Mouse (Mus musculus) spleen, adult 10 weeks (tissue): ENCODE measurements around the gene Agl. TPM values are rescaled to one million over a fixed set of nuclear protein-coding genes. Genes with fewer than 3 reads are reported as not detected.

Source experiments
- polyA plus RNA-seq: library from polyadenylated mRNA; stranded (reverse); fragments of 350-450 nt; fragmentation: Illumina TruSeq; extraction: RNeasy Lipid Tissue Mini Kit (QIAGEN cat#74804); gene quantifications from one replicate; pipeline ENCODE4 v1.2.3, GENCODE M21; 2015; ENCODE audit warnings: low replicate concordance; ENCODE audit not compliant: insufficient read depth

Agl gene
- 11.2 TPM for polyA plus RNA-seq

GRCm38 (mm10) chr3:116807811-116808506 lies at the start of gene Agl:
Agl (minus strand) TSS chr3:116808166.

GRCm38 (mm10) chr3:116712436-116712881 lies 95.5 kb downstream of the Agl start, which contains the start of gene Slc35a3:
Slc35a3 (minus strand) TSS chr3:116712831.

Other genes with a start within 250 kb of the Agl start
- 0.47 TPM for gene Lrrc39, start 245.2 kb downstream of the Agl start, polyA plus RNA-seq
- gene Sass6, start 213.2 kb downstream of the Agl start, polyA plus RNA-seq: 16.3 TPM
- 48.9 TPM for gene Trmt13, start 193.6 kb downstream of the Agl start, polyA plus RNA-seq
- 82.0 TPM for gene Mfsd14a, start 145.5 kb downstream of the Agl start, polyA plus RNA-seq
- not detected for gene Gm43191, start 126.9 kb downstream of the Agl start, polyA plus RNA-seq
- 45.2 TPM for gene Slc35a3, start 95.3 kb downstream of the Agl start, polyA plus RNA-seq
- 6.7 TPM for gene Frrs1, start 51.3 kb upstream of the Agl start, polyA plus RNA-seq
- not detected for gene 4930455H04Rik, start 160.1 kb upstream of the Agl start, polyA plus RNA-seq
- gene Palmd, start 160.8 kb upstream of the Agl start, polyA plus RNA-seq: 2.7 TPM